Mouse (Mus musculus) hindbrain, postnatal 0 days (tissue): ENCODE results near the gene Lcmt1. TPM values are rescaled to one million over a fixed set of nuclear protein-coding genes. Genes with fewer than 3 reads are reported as not detected.

Experiments used
- ATAC-seq: fragments of 200-750 bp; cut with Nextera tagmentation; 2 replicates; pipeline ENCODE4 v1.8.0; 2017; ENCODE audit warnings: mild to moderate bottlenecking, moderate TSS enrichment, moderate library complexity
- DNase-seq: peaks from one replicate; pipeline ENCODE4 v3.0.0-alpha.2; 2015; ENCODE audit warnings: low spot score
- H3K27ac ChIP-seq: fragments of 300-500 bp; sonication (generic); 2 replicates; pipeline ENCODE4 v1.5.1; 2014; ENCODE audit warnings: mild to moderate bottlenecking
- H3K27me3 ChIP-seq: fragments of 300-500 bp; sonication (generic); 2 replicates; pipeline ENCODE4 v1.6.1; 2014; ENCODE audit warnings: low read length, mixed read lengths; ENCODE audit not compliant: insufficient read depth
- H3K36me3 ChIP-seq: fragments of 300-500 bp; sonication (generic); 2 replicates; pipeline ENCODE4 v1.6.1; 2014; ENCODE audit warnings: low read length, mixed read lengths; ENCODE audit not compliant: insufficient read depth
- H3K4me1 ChIP-seq: fragments of 300-500 bp; sonication (generic); 2 replicates; pipeline ENCODE4 v1.6.1; 2014; ENCODE audit warnings: antibody characterized with exemption, low read length, mixed read lengths; ENCODE audit not compliant: insufficient read depth
- H3K4me2 ChIP-seq: fragments of 300-500 bp; sonication (generic); 2 replicates; pipeline ENCODE4 v1.6.1; 2014; ENCODE audit warnings: low read depth, mild to moderate bottlenecking, low read length, moderate library complexity, mixed read lengths
- H3K4me3 ChIP-seq: fragments of 300-500 bp; sonication (generic); 2 replicates; pipeline ENCODE4 v1.5.1; 2014; ENCODE audit warnings: low read length
- H3K9ac ChIP-seq: fragments of 300-500 bp; sonication (generic); replicated peaks from 2 replicates; pipeline ENCODE4 v1.6.1; 2014; ENCODE audit warnings: mild to moderate bottlenecking, low read length, moderate library complexity, mixed read lengths
- H3K9me3 ChIP-seq: fragments of 300-500 bp; sonication (generic); 2 replicates; pipeline ENCODE4 v1.6.1; 2016; ENCODE audit warnings: low read length, mixed read lengths
- CTCF ChIP-seq: IDR thresholded peaks from 2 replicates; pipeline ENCODE4 v1.5.1; 2016; ENCODE audit warnings: antibody characterized with exemption, control low read depth, low read depth
- WGBS: fragments of 180-500 bp; shearing (Covaris S2); extraction: QIAGEN DNeasy Blood & Tissue Kit; methylation state at CpG from one replicate; pipeline ENCODE4 v1.1.7; 2014; 5-methylcytosine and 5-hydroxymethylcytosine counted together
- polyA plus RNA-seq: library from polyadenylated mRNA; unstranded; fragments of >200 nt; fragmentation: Nextera tagmentation; extraction: Ambion mirVana; gene quantifications from 2 replicates; pipeline ENCODE4 v1.2.1, GENCODE M21; 2015
- total RNA-seq: library from RNA; depleted of rRNA; stranded (reverse); fragments of >200 nt; gene quantifications from 2 replicates; pipeline ENCODE4 v1.2.3, GENCODE M21; 2014

The Lcmt1 gene
- total and polyA plus RNA-seq, 2 experiments from 2014 or later = 64.5 to 102 TPM

DNA sequence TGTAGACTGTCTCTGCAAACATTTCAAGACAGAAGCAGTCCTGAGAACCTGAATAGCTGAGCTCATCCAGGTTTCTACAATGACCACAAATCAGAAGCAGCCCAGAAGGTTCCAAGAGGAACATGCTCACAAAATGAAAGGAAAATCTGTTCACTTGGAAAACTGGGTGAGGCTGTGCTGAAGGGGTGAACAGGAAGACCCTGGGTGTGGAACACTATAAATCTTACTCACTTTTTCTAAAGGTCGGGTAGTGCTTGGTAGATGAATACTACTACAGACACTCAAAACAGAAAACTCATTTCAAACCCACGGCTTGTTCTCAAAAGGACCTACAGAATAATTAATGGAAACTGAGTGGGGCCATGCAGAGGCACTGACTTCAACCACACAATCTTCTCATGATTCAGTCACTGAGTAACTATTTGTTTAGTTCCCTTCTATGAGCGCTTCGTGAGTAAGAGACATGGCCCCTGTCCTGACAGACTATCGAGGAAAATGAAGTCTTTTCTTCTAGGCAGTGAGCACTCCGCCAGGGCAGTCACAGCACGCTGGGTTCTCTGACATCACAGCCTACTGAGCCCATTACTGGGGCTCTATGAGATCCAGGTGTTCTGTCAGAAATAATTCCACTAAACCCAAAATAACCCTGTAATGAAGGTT, 22.8 kb upstream of the Lcmt1 start:
- DNase-seq (no peak), ATAC-seq (no peak)
- H3K4me1 ChIP-seq = no peaks in the 10 kb centered on the region; the same call in 1 of the 2 replicates

DNA sequence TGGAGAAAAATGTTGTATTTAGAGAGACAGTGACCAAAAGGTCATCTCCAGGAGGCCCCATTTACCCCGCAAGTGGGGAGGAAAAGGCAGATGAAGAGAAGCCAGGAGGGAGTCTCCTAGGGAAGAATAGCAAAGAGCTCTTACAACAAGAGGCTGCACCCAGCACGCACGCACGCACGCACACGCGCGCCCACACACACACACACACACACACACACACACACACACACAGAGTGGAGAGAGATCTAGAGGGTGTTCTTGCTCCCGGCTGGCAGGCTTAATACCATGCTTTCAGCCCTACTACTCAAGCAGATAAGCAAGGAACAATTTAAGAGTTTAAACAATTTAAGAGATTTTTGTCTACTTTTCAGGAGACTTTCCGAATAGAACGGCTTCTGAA, 19.8 kb upstream of the Lcmt1 start:
- H3K27ac ChIP-seq = no peak overlapping the region

More for the DNA sequence above, 22.8 kb upstream of the Lcmt1 start:
- H3K27ac ChIP-seq = no peak overlapping the region
- WGBS = 85% methylated on average over 7 of the region's 7 CpGs
- TF ChIP-seq CTCF = no peak
- H3K4me2 ChIP-seq = no peak overlapping the region
- H3K9me3 ChIP-seq = no peaks in the 10 kb centered on the region
- no peak overlapping the region for H3K9ac ChIP-seq
- no peaks in the 10 kb centered on the region for H3K27me3 ChIP-seq
- H3K4me3 ChIP-seq = no peak overlapping the region
- H3K36me3 ChIP-seq = no peaks in the 10 kb centered on the region

GRCm38 (mm10) chr7:123350243-123350642, 19.3 kb upstream of the Lcmt1 start:
- no peaks in the 10 kb centered on the region for H3K9me3 ChIP-seq
- 80% methylated on average over 2 of the region's 2 CpGs for WGBS

More for the DNA sequence above, 19.8 kb upstream of the Lcmt1 start:
- no peaks in the 10 kb centered on the region; the same call in 1 of the 2 replicates for H3K4me1 ChIP-seq
- no peaks in the 10 kb centered on the region for H3K36me3 ChIP-seq
- 71% methylated on average over 11 of the region's 11 CpGs for WGBS
- DNase-seq (no peak), ATAC-seq (no peak)
- no peak overlapping the region for H3K4me2 ChIP-seq
- no peaks in the 10 kb centered on the region for H3K9me3 ChIP-seq
- no peak for TF ChIP-seq CTCF
- no peak overlapping the region for H3K9ac ChIP-seq
- H3K4me3 ChIP-seq = no peak overlapping the region
- no peaks in the 10 kb centered on the region for H3K27me3 ChIP-seq

DNA sequence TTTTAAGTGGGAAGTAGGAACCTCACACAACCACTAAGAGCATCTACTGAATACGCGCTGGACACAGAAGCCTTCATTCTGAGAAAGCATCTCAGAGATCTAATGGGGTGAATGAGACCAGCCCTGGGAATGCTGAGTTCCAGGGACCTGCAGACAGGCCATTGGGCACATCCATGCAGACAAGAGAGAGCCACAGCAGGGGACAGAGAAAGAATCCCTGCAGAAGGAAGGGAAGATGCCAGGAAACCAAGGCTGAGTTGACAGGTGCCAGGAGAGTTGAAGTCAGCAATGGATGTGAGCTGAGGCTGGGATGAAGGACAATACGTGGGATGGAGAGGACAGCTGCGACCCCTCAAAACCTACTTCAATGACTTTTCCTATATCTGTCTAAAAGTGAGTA, 16.5 kb upstream of the Lcmt1 start:
- Histone ChIP-seq H3K36me3 (no peaks in the 10 kb centered on the region), H3K4me1 (no peaks in the 10 kb centered on the region; the same call in 1 of the 2 replicates), H3K9me3 (no peaks in the 10 kb centered on the region), H3K4me2 (no peak overlapping the region), H3K9ac (no peak overlapping the region), H3K4me3 (no peak overlapping the region), H3K27ac (no peak overlapping the region), H3K27me3 (no peaks in the 10 kb centered on the region)
- TF ChIP-seq CTCF = no peak
- DNase-seq = no peak
- no peak for ATAC-seq
- 90% methylated on average over 4 of the region's 4 CpGs for WGBS

More at GRCm38 (mm10) chr7:123350243-123350642, 19.3 kb upstream of the Lcmt1 start:
- Histone ChIP-seq H3K27ac (no peak overlapping the region), H3K4me3 (no peak overlapping the region), H3K27me3 (no peaks in the 10 kb centered on the region), H3K4me1 (no peaks in the 10 kb centered on the region; the same call in 1 of the 2 replicates), H3K9ac (no peak overlapping the region), H3K36me3 (no peaks in the 10 kb centered on the region), H3K4me2 (no peak overlapping the region)
- no peak for TF ChIP-seq CTCF
- no peak for ATAC-seq
- DNase-seq = no peak

- no peaks in the 10 kb centered on the region for H3K36me3 ChIP-seq
- no peak overlapping the region for H3K27ac ChIP-seq
- no peak for DNase-seq
- H3K4me3 ChIP-seq = no peak overlapping the region
- no peaks in the 10 kb centered on the region for H3K9me3 ChIP-seq
- no peaks in the 10 kb centered on the region for H3K27me3 ChIP-seq
- 92% methylated on average over 5 of the region's 5 CpGs for WGBS
- H3K4me1 ChIP-seq = no peaks in the 10 kb centered on the region; the same call in 1 of the 2 replicates
- H3K4me2 ChIP-seq = no peak overlapping the region
- H3K9ac ChIP-seq = no peak overlapping the region
- no peak for TF ChIP-seq CTCF
- no peak for ATAC-seq
Measured at GRCm38 (mm10) chr7:123353879-123354278, 15.7 kb upstream of the Lcmt1 start.

DNA sequence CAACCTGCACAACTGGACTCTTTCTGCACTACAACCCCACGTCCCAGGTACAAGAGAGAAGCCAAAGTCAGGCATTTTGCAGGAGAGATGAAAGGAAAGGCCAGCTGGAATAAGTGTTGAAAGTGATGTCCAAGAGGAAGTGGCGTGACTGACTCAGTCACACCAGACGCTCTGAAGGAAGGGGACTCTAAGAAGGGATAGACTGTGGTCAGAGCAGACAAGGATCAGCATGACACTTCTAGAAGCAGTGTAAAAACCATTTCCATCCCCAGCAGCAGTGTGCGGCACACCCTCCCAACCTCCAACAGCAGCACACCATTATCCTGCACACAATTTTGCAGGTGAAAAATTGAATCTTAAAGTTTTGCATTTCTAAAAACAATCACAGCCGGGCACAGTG, 15.2 kb upstream of the Lcmt1 start:
- H3K9me3 ChIP-seq = no peaks in the 10 kb centered on the region
- H3K27ac ChIP-seq = no peak overlapping the region
- H3K4me2 ChIP-seq = no peak overlapping the region
- TF ChIP-seq CTCF = no peak
- H3K4me1 ChIP-seq = no peaks in the 10 kb centered on the region; the same call in 1 of the 2 replicates
- DNase-seq (no peak), ATAC-seq (no peak)
- no peak overlapping the region for H3K9ac ChIP-seq
- H3K4me3 ChIP-seq = no peak overlapping the region
- H3K36me3 ChIP-seq = no peaks in the 10 kb centered on the region
- no peaks in the 10 kb centered on the region for H3K27me3 ChIP-seq
- WGBS = 86% methylated on average over 5 of the region's 5 CpGs

- Histone ChIP-seq H3K4me1 (no peaks in the 10 kb centered on the region), H3K27ac (no peak overlapping the region), H3K9ac (no peak overlapping the region), H3K36me3 (no peaks in the 10 kb centered on the region), H3K9me3 (no peaks in the 10 kb centered on the region), H3K4me3 (no peak overlapping the region), H3K27me3 (no peaks in the 10 kb centered on the region), H3K4me2 (no peak overlapping the region)
- WGBS = 93% methylated on average over 2 of the region's 2 CpGs
- ATAC-seq (no peak), DNase-seq (no peak)
- TF ChIP-seq CTCF = no peak
Measured at GRCm38 (mm10) chr7:123354851-123355250, 14.7 kb upstream of the Lcmt1 start.
